Mouse (Mus musculus) fibroblast of lung, adult 2 months (primary cell): ENCODE measurements around the gene Akap2.

ENCODE experiments used
- DNase-seq: peaks from one replicate; pipeline ENCODE4 v3.0.0-alpha.2; 2011; ENCODE audit warnings: low read depth

The Akap2 gene

GRCm38 (mm10) chr4:57834141-57834540 lies 116.7 kb downstream of the Akap2 start:
- DNase-seq: no peak

- no peak for DNase-seq
Measured at GRCm38 (mm10) chr4:57837089-57837488, 119.6 kb downstream of the Akap2 start.

GRCm38 (mm10) chr4:57839343-57839742 lies 121.9 kb downstream of the Akap2 start:
- DNase-seq: peak; percentile 65

- DNase-seq: no peak
Measured at GRCm38 (mm10) chr4:57841911-57842310, 124.5 kb downstream of the Akap2 start.

- DNase-seq: no peak
Measured at GRCm38 (mm10) chr4:57842472-57843305, 125.2 kb downstream of the Akap2 start.

GRCm38 (mm10) chr4:57845031-57845431 lies 127.6 kb downstream of the Akap2 start:
- peak; percentile 60 for DNase-seq

GRCm38 (mm10) chr4:57845541-57846210 lies 128.2 kb downstream of the Akap2 start:
- DNase-seq: no peak

- no peak for DNase-seq
Measured at GRCm38 (mm10) chr4:57846381-57846990, 129.0 kb downstream of the Akap2 start.

GRCm38 (mm10) chr4:57846991-57847422 lies 129.6 kb downstream of the Akap2 start:
- DNase-seq: no peak

GRCm38 (mm10) chr4:57847676-57848075 lies 130.2 kb downstream of the Akap2 start:
- DNase-seq: no peak

GRCm38 (mm10) chr4:57849465-57849864 lies 132.0 kb downstream of the Akap2 start:
- DNase-seq: no peak

- DNase-seq: no peak
Measured at GRCm38 (mm10) chr4:57851731-57852130, 134.3 kb downstream of the Akap2 start.

GRCm38 (mm10) chr4:57852461-57853040 lies 135.1 kb downstream of the Akap2 start:
- no peak for DNase-seq

- no peak for DNase-seq
Measured at GRCm38 (mm10) chr4:57854181-57854580, 136.7 kb downstream of the Akap2 start.

- no peak for DNase-seq
Measured at GRCm38 (mm10) chr4:57855281-57855941, 138.0 kb downstream of the Akap2 start.

GRCm38 (mm10) chr4:57856673-57857072 lies 139.2 kb downstream of the Akap2 start:
- DNase-seq: no peak

GRCm38 (mm10) chr4:57860204-57860611 lies 142.8 kb downstream of the Akap2 start:
- DNase-seq: peak; percentile 89

- DNase-seq: no peak
Measured at GRCm38 (mm10) chr4:57861166-57861565, 143.7 kb downstream of the Akap2 start.

GRCm38 (mm10) chr4:57861856-57862255 lies 144.4 kb downstream of the Akap2 start:
- DNase-seq: peak; percentile 82

- no peak for DNase-seq
Measured at GRCm38 (mm10) chr4:57862269-57862986, 145.0 kb downstream of the Akap2 start.

GRCm38 (mm10) chr4:57866088-57866487 lies 148.6 kb downstream of the Akap2 start:
- peak; percentile 69 for DNase-seq
